Mouse (Mus musculus) lung, embryonic 14.5 days (tissue): ENCODE measurements around the gene Tex33. TPM values are rescaled to one million over a fixed set of nuclear protein-coding genes. Genes with fewer than 3 reads are reported as not detected.

Experiments used
- ATAC-seq: fragments of 200-750 bp; cut with Nextera tagmentation; 2 replicates; pipeline ENCODE4 v1.8.0; 2017; ENCODE audit warnings: mild to moderate bottlenecking, moderate TSS enrichment, moderate library complexity; ENCODE audit not compliant: insufficient read depth
- DNase-seq: peaks from one replicate; pipeline ENCODE4 v3.0.0-alpha.2; 2015
- H3K27ac ChIP-seq: fragments of 300-500 bp; sonication (generic); 2 replicates; pipeline ENCODE4 v1.5.1; 2014; ENCODE audit warnings: low read depth, mild to moderate bottlenecking, moderate library complexity
- H3K27me3 ChIP-seq: fragments of 300-500 bp; sonication (generic); 2 replicates; pipeline ENCODE4 v1.6.1; 2014; ENCODE audit warnings: low read length, control low read depth; ENCODE audit not compliant: insufficient read depth
- H3K36me3 ChIP-seq: fragments of 300-500 bp; sonication (generic); 2 replicates; pipeline ENCODE4 v1.6.1; 2014; ENCODE audit warnings: control low read depth; ENCODE audit not compliant: insufficient read depth
- H3K4me1 ChIP-seq: fragments of 300-500 bp; sonication (generic); 2 replicates; pipeline ENCODE4 v1.6.1; 2014; ENCODE audit warnings: antibody characterized with exemption, control low read depth; ENCODE audit not compliant: insufficient read depth
- H3K4me2 ChIP-seq: fragments of 300-500 bp; sonication (generic); 2 replicates; pipeline ENCODE4 v1.6.1; 2014; ENCODE audit warnings: mild to moderate bottlenecking
- H3K4me3 ChIP-seq: fragments of 300-500 bp; sonication (generic); 2 replicates; pipeline ENCODE4 v1.5.1; 2014; ENCODE audit warnings: low read depth, low read length
- H3K9ac ChIP-seq: fragments of 300-500 bp; sonication (generic); 2 replicates; pipeline ENCODE4 v1.6.1; 2014
- H3K9me3 ChIP-seq: fragments of 300-500 bp; sonication (generic); 2 replicates; pipeline ENCODE4 v1.6.1; 2016; ENCODE audit warnings: low read depth, low read length, control low read depth
- CTCF ChIP-seq: IDR thresholded peaks from 2 replicates; pipeline ENCODE4 v1.5.1; 2016; ENCODE audit warnings: antibody characterized with exemption, low read depth
- WGBS: fragments of 180-500 bp; shearing (Covaris S2); extraction: QIAGEN DNeasy Blood & Tissue Kit; methylation state at CpG from one replicate; pipeline ENCODE4 v1.1.7; 2014; 5-methylcytosine and 5-hydroxymethylcytosine counted together
- polyA plus RNA-seq: library from polyadenylated mRNA; unstranded; fragments of >200 nt; fragmentation: Nextera tagmentation; extraction: Ambion mirVana; gene quantifications from 2 replicates; pipeline ENCODE4 v1.2.1, GENCODE M21; 2014

Gene Tex33
- polyA plus RNA-seq, 1 experiment from 2014 or later, result not detected

DNA sequence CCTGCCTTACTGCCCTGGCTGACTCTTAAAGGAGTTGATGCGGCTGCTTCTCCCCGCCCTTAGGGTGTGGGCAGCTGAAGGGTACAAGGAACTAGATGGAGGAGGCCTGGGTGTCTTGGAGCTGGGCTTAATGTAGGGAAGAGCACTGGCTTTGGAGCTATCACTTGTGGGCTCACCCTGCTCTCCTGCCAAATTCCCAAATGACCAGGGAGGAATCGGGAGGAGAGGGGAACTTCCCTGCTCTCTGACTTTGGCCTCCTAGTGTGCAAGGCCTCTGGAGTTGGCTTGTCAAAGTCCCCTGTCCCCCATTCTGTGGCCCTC lies 33.4 kb upstream of the Tex33 start:
- peaks cover 27% of the 10 kb centered on the region; the same call in 1 of the 2 replicates for H3K36me3 ChIP-seq
- H3K9me3 ChIP-seq, result no peaks in the 10 kb centered on the region
- peak overlapping the region; percentile 81 for H3K4me2 ChIP-seq
- peak overlapping the region; percentile 74 for H3K4me3 ChIP-seq
- 2% methylated on average over 3 of the region's 3 CpGs for WGBS
- no peak; the same call in 1 of the 2 replicates for ATAC-seq
- peak overlapping the region; percentile 56 for H3K27ac ChIP-seq
- peaks cover 6% of the 10 kb centered on the region; the same call in 1 of the 2 replicates for H3K4me1 ChIP-seq
- no peak for DNase-seq
- H3K27me3 ChIP-seq, result no peaks in the 10 kb centered on the region
- peak overlapping the region; percentile 51 for H3K9ac ChIP-seq
- TF ChIP-seq CTCF, result no peak

DNA sequence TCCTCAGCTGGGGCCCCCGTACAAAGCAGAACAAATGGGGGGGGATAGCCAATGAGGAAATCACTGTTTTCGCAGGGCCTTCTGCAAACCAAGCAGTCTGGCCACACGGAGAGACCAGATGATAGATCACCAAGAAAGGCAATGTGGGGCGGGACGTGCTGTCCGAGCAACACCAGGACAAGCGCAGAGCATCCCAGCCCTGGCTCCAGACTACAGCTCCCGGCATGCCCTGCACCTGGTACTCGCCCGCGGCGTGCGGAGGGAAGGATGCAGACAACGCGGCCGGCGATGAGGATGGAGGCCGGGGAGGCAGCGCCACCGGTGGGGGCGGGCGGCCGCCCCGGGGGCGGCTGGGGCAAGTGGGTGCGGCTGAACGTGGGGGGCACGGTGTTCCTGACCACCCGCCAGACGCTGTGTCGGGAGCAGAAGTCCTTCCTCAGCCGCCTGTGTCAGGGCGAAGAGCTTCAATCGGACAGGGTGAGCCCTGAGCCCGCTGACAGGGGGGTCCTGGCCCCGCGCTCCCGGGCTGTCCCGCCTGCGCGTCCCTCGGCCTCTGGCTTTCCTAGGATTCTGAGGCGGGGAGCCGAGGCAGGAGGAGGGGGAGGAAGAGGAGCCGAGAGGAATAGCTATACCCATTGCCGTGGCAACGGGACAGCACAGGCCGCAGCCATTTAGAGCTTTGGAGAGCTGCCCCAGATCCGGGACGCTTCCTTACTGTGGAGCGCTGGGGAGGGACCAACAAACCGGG lies 32.9 kb upstream of the Tex33 start, which contains the start of gene Kctd17:
Gene Kctd17 (plus strand): TSS at position 174 of the 748 bp plus-strand sequence.
- peak within 1 kb of the TSS; percentile 81 for H3K4me2 ChIP-seq
- peak; percentile 89 for DNase-seq
- H3K9ac ChIP-seq, result peak within 1 kb of the TSS; percentile 51
- peak within 1 kb of the TSS; percentile 74 for H3K4me3 ChIP-seq
- H3K27me3 ChIP-seq, result no peaks in the 10 kb centered on the region
- peaks cover 22% of the 10 kb centered on the region; the same call in 1 of the 2 replicates for H3K36me3 ChIP-seq
- peaks cover 6% of the 10 kb centered on the region; the same call in 1 of the 2 replicates for H3K4me1 ChIP-seq
- ATAC-seq, result peak; percentile 91
- 1% methylated on average over 50 of the region's 52 CpGs for WGBS
- H3K27ac ChIP-seq, result peak within 1 kb of the TSS; percentile 56
- TF ChIP-seq CTCF, result no peak
- H3K9me3 ChIP-seq, result no peaks in the 10 kb centered on the region

DNA sequence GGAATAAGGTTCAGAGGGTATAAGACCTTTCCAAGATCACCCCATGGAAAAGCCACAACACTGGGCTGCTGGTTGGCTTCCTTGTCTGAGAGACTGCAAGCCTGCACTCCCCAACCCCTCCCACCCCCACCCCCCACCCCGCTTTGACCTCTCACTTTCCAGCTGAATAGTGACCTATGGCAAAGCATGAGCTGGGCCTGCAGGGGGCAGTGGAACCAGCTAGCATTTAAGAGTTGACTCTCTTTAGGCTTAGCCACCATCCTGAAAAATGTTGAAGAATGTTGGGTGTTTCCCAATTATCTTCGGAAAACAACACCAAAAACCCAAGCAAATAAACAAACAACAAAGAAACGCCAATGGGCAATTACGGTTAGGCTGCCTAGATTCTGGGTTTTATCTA lies 29.5 kb upstream of the Tex33 start:
- TF ChIP-seq CTCF, result no peak
- Histone ChIP-seq H3K4me2 (no peak overlapping the region), H3K36me3 (no peaks in the 10 kb centered on the region), H3K4me1 (peaks cover 6% of the 10 kb centered on the region; the same call in 1 of the 2 replicates), H3K4me3 (no peak overlapping the region), H3K27ac (no peak overlapping the region), H3K9ac (no peak overlapping the region), H3K9me3 (no peaks in the 10 kb centered on the region), H3K27me3 (no peaks in the 10 kb centered on the region)
- ATAC-seq (no peak), DNase-seq (no peak)
- WGBS, result 54% methylated on average over 4 of the region's 4 CpGs

DNA sequence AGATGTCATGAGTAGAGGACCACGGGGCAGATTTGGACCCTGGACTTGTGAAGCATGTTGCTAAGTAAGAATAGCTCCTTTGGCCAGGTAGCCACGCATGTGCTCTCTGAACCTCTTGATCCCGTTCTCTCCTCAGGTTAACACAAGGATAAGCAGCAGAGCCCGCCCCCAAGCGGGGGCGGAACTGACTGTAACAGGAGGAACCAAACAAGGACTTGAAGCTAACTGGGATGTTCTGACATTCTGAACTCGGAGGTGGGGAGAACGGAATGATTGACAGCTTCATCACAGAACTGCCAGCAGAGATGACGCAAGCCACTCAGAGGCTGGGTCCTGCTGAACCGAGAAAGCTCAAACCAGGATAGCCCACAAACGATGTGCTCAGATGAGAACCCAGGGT lies 28.8 kb upstream of the Tex33 start:
- H3K36me3 ChIP-seq, result no peaks in the 10 kb centered on the region
- no peak overlapping the region for H3K9ac ChIP-seq
- H3K4me2 ChIP-seq, result no peak overlapping the region
- DNase-seq, result no peak
- H3K27me3 ChIP-seq, result no peaks in the 10 kb centered on the region
- no peak for ATAC-seq
- WGBS, result 16% methylated on average over 11 of the region's 11 CpGs
- H3K4me3 ChIP-seq, result no peak overlapping the region
- TF ChIP-seq CTCF, result no peak
- no peaks in the 10 kb centered on the region for H3K9me3 ChIP-seq
- H3K4me1 ChIP-seq, result peaks cover 4% of the 10 kb centered on the region; the same call in 1 of the 2 replicates
- no peak overlapping the region for H3K27ac ChIP-seq

DNA sequence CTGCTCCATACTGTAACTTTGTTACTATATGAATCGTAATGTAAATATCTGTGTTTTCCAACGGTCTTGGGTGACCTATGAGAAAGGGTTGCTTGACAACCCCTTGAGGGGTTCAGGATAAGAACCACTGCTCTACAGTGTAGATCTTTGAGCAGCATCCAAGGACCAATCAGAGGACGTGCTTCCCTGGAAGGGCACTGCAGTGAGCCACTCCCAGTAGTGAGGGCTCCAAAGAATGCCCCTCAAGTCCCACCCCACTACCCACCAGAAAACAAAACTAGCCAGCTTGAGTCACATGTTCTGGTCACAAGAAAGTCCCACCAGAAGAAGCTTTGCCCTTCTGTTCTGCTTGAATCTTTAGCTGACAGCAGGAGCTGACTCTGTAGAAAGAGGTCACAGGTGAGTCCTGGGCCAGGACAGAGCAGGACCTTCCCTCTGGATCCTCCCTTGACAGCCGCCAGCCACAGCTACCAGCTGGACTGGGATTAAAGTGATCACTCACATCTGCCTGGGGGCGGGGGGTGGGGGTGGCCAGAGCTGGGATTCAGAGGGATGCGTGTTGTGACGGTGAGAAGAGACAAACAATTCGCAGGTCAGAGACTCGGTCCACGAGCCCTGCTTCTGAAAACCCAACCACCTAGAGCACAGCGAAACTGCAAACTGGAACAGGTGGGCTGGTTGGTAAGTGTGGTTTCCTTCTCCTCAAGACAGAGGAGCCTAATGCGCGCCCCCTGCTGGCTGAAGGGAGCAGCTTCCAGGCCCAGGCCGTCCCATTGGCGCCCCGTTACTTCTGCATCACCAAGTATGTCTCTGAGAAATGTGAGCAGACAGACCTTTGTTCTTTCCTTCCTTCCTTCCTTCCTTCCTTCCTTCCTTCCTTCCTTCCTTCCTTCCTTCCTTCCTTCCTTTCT lies 26.6 kb upstream of the Tex33 start:
- Histone ChIP-seq H3K36me3 (no peaks in the 10 kb centered on the region), H3K27me3 (no peaks in the 10 kb centered on the region), H3K27ac (no peak overlapping the region), H3K9ac (no peak overlapping the region), H3K4me1 (no peaks in the 10 kb centered on the region; the same call in 1 of the 2 replicates), H3K4me3 (no peak overlapping the region), H3K4me2 (peak overlapping the region; percentile 26; the same call in 1 of the 2 replicates), H3K9me3 (no peaks in the 10 kb centered on the region)
- WGBS, result 12% methylated on average over 16 of the region's 16 CpGs
- ATAC-seq (no peak; the same call in 1 of the 2 replicates), DNase-seq (peak; percentile 92)
- TF ChIP-seq CTCF, result peak; percentile 93

DNA sequence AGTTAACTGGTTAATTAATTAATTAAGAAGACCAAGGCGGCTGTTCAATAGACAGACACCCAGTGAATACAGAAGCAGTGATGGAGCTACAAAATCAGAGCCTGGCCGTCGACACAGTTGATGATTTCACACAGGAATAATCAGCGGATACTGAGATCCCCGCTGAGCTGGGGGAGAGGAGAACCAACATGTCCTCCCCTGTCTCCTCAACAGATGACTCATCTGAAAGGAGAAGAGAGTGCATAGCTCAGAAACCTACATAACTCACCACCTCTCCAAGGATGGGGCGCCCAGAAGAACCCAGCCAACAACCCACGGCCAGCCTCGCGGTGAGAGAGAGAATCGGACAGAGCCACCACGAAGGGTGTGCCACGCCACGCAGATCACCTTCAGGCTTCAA lies 24.7 kb upstream of the Tex33 start:
- 81% methylated on average over 13 of the region's 13 CpGs for WGBS
- Histone ChIP-seq H3K27ac (no peak overlapping the region), H3K9me3 (no peaks in the 10 kb centered on the region), H3K4me1 (peaks cover 4% of the 10 kb centered on the region; the same call in 1 of the 2 replicates), H3K9ac (no peak overlapping the region), H3K4me3 (no peak overlapping the region), H3K27me3 (no peaks in the 10 kb centered on the region), H3K4me2 (no peak overlapping the region), H3K36me3 (no peaks in the 10 kb centered on the region)
- no peak for TF ChIP-seq CTCF
- DNase-seq (no peak), ATAC-seq (no peak)

DNA sequence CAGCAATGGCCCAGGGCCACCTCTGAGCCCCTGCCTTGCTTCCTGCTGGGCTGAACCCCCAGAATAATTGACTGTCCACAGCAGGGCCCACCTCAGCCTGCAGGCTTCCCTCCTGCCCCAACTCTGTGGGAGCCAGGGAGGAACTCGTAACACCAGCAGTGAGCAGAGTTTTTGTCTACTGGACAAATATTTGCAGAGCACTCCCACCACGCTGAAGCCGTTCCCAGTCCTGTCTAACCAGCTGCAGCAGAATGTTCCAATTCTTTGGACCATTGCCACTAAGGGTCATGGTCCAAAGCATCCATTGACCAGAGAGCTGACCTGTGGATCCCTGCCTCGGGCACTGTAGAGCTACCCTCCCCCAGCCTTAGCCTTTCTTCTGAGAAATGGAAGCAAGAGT lies 21.2 kb upstream of the Tex33 start:
- 0 out of 2 replicates have a peak, but pooled peaks cover 8% of the 10 kb centered on the region for H3K36me3 ChIP-seq
- peak; percentile 67 for DNase-seq
- WGBS, result 18% methylated on average over 4 of the region's 4 CpGs
- H3K27ac ChIP-seq, result peak overlapping the region; percentile 85
- TF ChIP-seq CTCF, result no peak
- peak overlapping the region; percentile 25; the same call in 1 of the 2 replicates for H3K9ac ChIP-seq
- peak overlapping the region; percentile 28; the same call in 1 of the 2 replicates for H3K4me2 ChIP-seq
- H3K9me3 ChIP-seq, result no peaks in the 10 kb centered on the region
- H3K4me1 ChIP-seq, result peaks cover 4% of the 10 kb centered on the region; the same call in 1 of the 2 replicates
- no peaks in the 10 kb centered on the region for H3K27me3 ChIP-seq
- no peak overlapping the region for H3K4me3 ChIP-seq
- peak; percentile 33; the same call in 1 of the 2 replicates for ATAC-seq
